Mouse (Mus musculus) regulatory T cell (primary cell): Measurements from ENCODE around the gene Coro1c.

Experiments
- in situ Hi-C: fragments of 300-600 bp; cut with MboI, MseI; formaldehyde crosslinking; loops from one replicate; pipeline ENCODE4 v1.15.1; 2025; ENCODE audit warnings: high pct_unique_total_duplicates

Coro1c gene

DNA sequence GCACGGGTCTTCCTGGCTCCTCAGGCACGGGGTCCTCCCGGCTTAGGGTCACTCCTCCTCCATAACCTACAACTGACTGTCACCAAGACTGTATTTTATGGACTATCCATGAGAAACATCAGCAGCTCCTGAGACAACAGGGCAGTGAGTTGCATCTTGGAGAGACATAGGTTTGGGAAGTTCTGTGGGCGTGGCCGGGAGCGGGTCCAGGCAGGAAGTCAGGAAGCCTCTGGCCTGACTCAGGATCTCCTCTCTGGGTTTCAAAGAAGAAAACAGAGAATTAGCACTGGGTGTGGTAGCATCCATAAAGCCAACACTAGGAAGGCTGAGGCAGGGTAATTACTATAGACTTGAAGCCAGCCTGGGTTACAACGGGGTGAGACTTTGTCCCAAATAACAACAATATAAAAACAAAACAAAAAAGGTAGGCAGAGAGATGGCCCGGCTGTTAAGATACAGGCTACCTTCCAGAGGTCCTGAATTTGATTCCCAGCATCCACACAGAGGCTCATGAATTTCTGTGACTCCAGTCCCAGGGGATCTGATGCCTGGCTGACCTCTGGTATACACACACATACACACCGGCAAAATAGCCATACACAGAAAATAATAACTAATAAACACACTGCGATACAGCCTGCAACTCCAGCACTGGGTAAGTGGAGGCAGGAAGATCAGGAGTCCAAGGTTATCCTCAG, 21.5 kb upstream of the Coro1c start:
- in situ Hi-C loops: loop anchor here (5.0 kb wide), 1 partner anchor 78 kb away; no protein-coding TSS in a partner anchor

DNA sequence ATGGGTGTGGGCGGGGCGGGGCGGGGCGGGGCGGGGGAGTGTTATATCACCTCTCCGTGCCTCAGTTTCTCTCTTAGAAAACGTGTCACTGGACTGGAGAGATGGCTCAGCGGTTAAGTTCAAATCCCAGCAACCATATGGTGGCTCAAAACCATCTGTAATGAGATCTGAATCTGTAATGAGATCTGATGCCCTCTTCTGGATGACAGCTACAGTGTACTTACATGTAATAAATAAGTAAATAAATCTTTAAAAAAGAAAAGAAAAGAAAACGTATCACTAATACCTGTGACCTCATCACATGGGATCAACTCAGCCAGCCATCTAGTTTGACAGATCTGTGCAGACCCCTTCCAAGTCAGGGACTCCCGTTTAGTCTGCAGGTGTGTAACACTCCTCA, 21.0 kb upstream of the Coro1c start:
- in situ Hi-C loops: no loop called here

DNA sequence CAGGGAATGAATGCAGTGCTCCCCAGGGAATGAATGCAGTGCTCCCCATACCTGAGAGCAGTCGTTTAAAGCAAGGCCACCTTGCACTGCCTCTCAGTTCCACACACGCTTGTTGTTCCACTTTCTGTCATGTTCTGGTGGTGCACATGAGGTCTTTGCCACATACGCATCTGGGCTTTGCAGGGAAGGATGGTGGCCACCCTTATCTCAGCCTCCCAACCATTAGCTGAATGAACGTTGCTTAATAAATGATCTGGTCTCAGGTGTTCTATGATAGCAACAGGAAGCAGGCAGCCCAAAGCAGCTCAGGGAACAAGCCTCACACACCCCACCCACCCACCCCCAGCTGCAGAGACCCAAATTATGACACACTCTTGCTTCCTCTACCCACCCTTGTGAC, 16.1 kb upstream of the Coro1c start:
- in situ Hi-C loops: no loop called here

DNA sequence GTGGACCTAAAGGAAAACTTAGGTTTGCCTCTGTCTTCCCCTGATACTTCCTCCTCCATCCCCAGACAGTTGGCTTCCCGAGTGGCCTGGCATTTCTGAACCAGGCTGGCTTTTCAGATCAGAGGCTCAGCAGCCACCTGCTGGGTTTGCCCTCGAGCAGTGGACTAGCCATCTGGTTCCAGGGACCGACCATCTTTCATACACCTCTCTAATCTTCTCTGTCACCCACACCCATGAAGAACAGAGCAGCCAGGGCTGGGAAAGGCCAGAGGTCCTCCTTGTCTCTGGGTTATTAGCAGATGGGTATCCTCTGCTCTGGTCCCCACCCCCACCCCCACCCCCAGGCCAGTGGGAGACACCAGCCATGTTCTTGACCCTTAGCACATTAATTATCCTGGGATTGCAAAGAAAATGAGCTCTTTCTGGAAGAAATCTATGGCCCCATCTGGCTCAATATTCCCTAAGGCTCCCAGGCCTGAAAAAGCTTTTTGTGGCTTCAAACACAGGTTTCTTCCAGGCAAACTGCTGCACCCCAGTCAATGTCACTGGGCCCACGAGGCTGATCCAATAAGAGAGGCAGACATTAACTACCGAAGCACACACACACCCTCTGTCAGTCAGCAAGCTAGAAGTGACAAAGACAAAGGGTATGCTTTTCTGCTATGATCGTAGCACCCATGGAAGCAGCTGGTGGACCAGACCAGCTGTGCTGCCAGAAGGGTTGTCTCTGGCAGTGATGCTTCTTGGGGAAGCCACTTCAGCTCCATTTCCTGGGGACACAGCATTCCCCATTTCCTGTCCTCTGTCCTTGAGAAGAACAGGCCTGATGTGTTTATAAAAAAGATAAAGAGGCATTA, 13.0 kb upstream of the Coro1c start:
- in situ Hi-C loops: no loop called here

DNA sequence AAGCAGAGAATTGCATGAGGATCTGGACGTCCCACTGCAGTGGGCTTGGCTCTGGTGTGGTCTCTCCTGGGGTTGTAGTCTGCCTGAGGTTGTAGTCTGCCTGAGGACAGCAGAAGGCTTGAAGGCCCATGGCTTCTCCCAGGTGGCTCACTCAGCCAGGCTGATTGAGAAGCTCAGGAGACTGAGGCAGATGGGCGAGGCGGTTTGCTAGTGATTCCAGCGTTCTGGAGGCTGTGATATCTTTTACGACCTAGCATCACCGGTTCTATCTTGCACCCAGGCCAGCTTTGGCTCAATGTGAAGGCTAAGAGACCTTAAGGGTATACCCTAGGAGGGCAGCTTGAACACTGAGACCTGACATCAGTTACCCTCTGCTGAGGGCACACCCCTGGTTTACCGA, 10.5 kb upstream of the Coro1c start:
- in situ Hi-C loops: no loop called here

DNA sequence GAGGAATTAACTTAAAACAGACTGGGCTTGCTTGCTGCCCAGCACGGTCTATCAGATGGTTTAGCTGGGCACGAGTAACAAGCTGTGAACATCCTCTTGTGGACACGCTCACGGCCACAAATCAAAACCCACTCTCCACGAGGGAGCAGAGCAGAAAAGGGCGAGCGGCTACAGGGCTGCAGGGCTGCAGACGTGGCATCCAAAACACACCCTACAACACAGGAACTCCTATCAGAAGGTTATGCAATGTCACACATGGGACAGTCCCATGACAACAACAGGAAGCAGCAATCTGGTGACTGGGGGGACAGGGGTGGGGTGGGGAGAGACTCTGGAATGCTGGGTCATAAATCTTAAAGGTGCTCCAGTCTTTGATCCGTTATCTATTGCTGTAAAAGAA, 10.1 kb upstream of the Coro1c start:
- in situ Hi-C loops: no loop called here

DNA sequence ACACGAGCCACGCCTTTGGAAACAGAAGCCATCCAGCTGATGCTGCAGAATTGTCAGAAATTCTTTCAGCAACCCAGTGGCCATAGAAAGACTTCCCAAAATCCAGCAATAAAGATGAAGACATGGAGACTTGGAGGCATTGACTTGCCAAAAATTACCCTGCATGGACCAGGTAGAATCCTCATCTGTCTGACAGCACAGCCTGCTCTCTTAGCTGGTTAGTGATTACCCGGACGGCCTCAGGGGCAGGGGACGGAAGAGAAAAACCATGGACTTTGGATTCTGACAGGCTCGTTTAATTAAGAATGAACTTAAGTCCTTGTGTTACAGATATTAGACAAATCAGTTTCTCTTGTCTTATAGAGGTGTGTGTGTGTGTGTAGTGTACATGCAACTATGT, 2.1 kb upstream of the Coro1c start:
- in situ Hi-C loops: no loop called here

DNA sequence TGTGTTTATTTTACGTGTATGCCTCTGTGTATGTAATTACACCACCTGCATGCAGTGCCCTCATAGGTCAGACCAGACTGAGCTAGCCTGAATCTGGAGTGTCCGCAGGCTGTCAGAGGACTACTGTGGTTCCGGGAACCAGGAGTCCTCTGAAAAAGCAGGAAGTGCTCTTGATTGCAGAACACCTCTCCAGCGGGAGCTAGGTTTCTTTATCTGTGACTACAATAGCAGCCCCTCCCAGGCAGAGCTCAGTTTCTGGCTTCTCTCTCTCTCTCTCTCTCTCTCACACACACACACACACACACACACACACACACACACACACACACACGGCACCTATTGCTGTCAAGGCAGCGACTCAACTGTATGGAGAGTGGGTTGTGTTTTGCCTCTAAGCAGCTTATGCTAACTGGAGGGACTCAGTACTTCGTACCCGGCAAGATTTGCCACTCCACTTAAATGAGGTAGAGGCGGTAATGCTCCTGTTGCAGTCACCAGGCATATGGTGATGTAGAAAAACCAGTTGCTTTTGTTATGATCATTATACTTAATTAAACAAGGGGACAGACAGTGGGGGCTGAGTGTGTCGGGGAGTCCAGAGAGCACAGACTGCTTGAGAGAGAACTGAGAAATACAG, 1.6 kb upstream of the Coro1c start:
- in situ Hi-C loops: no loop called here

DNA sequence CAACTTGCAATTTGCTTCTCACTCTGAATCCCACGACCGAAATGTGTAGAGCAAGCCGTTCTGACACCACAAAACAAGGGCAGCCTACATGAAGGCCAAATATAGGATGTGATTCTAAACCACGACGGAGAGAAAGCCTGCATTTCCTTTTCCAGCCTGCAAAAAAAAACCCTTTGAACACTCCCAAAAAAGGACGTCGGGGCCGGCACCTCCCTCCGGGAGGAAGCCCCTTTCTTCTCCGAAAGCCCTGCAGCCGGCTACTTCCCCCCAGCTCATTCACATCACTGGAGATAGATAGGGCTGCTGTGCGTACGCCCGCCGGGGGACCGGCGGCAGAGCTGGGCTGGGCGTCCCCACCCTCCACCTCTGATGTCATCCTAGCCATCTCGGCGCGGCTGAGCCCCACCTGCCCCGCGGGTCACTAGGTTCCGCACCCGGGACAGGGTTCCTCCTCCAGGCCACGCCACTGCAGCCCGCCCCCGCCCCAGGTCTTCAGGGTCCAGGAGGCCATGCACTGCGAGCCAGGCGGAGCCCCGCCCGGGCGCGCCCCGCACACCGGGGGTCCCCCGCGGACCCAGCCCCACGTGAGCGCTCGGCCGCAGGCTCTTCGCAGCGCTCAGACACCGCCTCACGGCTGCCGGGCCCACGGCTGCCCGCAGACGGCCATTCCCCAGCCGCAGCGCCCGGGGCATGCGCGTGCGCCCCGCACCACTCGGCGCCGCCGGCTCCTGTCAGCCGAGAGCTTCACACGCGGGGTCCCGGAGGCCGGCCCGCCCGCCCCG, 581 bp downstream of the Coro1c start:
- in situ Hi-C loops: no loop called here

DNA sequence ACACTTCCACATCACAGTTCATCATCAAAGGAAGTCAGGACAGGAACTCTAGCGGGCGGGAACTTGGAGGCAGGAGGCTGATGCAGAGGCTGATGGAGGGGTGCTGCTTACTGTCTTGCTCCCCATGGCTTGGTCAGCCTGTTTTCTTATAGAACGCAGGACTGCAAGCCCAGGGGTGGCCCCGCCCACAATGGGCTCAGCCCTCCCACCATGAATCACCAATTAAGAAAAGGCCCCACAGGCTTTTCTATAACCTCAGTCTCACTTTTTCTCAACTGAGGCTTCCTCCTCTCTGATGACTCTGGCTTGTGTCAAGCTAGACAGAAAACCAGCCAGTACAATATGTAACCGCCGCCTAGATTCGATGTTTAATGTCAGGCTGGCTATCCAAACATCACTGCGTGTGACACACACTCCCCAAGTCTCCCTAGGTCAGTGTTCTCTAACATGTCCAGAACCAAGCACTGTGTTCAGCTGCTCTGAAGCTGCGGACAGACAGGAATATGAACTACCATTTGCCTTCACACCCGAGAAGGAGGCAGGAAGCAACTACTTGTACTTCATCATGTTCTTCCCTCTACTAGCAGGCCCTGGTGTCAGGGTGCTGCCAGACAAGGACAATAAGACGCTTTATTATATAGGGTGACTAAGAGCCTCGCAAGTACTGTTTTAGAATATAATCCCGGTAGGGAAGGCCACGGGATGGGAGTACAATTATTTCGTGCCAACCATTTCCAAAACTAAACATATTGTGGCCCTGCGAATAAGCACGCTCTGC, 1.4 kb downstream of the Coro1c start:
- in situ Hi-C loops: no loop called here

DNA sequence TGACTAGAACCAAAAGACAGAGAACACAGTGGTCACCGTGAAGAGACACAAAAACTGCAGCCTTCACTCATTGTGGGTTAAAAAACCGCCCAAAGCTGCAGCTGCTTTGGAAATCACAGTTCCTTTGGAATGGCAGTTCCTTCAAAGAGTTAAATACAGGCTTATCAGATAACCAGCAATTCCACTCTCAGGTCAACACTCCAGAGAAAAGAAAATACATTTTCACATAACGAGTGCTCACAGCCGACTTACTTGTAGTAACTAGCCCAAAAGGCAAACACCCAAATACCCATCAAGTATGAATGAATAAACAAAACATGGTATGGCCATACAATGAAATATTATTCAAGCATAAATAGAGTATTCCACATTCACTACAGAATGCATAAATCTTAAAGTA, 3.6 kb downstream of the Coro1c start:
- in situ Hi-C loops: no loop called here

DNA sequence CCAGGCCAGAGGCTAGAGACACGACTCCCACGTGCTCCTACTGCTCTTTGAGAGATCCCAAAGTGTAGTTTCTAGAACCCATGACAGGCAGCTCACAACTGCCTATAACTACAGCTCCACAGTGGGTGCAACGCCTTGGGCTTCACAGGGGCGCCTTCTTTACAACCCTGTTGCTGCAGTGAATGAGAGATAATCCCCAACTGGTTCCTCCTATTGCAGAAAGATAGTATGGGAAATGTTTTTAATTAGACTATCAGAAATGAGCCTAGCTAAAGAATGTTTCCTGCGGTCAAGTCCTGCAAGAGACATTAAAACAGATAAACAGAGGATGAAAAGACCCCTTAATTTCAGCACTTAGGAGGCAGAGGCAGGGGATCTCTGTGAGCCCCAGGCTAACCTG, 5.6 kb downstream of the Coro1c start:
- in situ Hi-C loops: no loop called here

DNA sequence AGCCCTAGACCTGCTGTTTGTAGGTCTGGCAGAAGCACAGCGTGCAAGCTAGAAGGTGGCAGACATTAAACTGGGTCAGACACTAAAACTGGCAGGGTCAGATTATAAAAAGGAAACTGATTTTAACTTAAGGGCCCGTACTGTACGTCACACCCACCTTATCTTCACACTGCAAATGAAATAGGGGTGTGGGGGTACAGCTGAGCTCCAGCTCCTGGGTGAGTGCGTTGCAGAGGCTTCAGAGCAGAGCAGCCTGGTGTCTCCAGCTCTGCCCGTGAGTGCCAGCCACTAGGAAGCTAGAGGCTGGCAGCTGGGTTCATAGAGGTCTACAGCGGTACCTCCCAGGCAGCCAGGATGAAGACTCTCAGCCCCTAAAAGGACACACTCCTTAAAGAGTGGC, 6.5 kb downstream of the Coro1c start:
- in situ Hi-C loops: no loop called here

DNA sequence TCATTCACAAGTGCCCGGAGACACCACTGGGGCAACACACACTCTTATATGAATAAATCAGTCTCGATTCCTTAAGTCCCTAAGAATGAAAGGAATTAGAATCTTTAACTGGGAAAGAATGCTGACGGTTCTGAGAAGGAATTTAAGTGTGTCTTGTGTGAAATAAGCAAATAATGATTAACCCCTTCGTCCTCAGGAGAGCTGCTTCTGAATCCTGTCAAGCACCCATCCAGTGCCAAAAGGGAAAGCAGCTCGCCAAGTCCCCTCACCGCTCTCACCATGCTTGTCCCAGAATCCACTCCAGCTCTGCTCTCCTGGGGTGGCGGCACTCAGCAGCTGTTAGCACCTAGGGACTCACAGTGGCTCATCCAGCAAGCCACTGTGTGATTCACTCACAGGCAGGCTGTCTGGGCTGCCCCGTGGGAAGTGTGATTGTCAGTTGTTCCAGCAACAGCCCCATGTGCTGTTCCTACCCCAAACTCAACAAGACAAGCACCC, 7.4 kb downstream of the Coro1c start:
- in situ Hi-C loops: no loop called here

DNA sequence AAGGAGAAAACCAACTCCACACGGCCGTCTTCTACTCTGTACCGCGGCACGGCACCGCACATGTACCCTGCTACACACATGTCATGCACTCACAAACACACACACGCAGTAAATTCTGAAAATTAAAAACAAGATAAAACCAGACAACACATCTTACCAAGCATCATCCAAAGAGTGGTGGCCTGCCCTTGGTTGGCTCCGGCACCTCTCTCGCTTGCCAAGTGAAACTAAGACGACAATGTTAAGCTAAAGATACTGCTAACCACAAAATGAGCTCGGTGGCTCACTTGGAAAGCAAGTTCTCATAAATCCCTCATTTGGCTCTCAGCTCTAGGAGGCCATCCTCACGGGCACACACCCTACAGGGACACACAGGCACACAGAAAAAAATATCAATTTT, 9.0 kb downstream of the Coro1c start:
- in situ Hi-C loops: no loop called here

DNA sequence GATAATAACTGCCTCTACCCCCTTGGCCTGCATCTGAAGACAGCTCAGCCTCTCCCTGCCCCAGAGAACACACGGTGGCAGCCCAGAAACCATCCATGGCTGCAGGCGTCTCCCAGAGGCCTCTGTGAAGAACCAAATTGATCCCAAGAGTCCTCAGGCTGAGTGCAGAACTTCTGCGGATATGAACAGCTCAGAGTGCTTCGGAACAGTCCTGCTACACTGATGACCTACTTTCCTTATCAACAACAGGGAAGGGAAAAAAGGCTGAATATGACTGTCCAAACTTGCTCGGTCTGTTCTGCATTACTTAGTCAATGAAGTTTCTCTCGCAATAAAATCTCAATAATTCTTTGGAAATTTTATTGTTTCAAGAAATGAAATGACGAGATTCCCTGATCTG, 16.6 kb downstream of the Coro1c start:
- in situ Hi-C loops: no loop called here

DNA sequence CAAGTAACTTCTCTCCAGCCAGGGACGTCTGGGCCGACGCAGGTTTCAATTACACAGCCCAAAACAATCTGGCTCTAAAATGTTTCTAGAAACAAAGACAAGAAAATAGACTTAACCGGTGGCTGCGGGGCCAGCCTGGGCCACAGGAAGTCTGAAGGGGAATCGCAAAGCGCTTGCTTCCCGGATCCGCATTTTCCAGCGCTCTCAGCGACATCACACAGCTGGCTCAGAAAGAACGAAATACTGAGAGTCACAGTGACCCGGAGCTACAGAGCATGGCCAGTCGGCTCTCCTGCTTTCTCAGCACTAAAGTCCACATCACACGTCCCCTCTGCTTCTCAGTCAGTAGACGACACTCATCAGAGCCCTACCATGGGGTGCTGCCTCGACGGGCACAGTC, 17.7 kb downstream of the Coro1c start:
- in situ Hi-C loops: no loop called here

DNA sequence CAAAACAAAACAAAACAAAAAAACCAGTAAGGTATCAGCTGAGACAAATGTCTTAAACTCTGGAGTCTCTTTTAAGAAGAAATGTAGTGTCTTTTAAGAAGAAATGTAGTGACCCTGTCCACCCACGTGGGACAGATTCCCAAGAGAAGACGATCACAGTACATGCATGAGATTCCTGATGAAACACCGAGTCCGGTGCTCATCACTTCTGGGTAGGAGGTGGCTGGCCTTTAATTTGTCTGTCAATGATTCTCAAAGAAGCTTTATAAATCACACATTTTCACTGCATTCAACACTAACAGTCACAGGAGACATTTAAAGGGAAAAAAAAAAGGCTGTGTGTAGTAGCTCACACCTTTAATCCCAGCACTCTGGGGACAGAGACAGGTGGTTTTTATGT, 18.6 kb downstream of the Coro1c start:
- in situ Hi-C loops: no loop called here

DNA sequence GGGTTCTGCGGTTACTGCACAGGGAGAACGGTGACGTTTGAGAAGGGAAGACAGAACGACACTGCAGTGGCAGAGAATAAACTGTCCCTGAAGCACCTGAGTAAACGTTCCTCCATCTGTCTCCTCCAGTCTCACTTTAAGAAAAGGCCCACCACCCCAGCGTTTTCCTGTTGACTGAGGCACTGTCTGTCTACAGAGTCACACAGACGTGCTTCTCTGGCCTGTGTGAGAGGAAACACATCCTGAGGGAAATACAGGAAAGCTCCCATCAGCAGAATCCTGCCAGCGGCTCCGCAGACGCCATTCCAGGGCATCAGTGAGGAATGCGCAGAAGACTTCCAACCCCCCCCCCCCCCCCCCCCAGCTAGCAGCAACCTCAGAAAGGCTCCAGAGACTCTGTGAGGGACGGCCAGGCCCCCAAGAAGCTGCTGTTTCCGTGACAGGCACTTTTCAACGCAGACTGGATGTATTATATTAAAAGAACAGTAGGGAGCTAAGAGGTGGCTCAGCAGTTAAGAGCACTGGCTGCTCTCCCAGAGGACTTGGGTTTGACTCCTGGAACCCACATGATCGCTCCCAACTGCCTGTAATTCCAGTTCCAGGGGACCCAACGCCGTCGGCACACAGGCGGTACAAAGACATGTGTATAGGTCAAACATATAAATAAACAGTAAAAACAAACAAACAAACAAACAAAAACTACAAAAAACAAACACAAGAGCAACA, 19.2 kb downstream of the Coro1c start:
- in situ Hi-C loops: no loop called here

DNA sequence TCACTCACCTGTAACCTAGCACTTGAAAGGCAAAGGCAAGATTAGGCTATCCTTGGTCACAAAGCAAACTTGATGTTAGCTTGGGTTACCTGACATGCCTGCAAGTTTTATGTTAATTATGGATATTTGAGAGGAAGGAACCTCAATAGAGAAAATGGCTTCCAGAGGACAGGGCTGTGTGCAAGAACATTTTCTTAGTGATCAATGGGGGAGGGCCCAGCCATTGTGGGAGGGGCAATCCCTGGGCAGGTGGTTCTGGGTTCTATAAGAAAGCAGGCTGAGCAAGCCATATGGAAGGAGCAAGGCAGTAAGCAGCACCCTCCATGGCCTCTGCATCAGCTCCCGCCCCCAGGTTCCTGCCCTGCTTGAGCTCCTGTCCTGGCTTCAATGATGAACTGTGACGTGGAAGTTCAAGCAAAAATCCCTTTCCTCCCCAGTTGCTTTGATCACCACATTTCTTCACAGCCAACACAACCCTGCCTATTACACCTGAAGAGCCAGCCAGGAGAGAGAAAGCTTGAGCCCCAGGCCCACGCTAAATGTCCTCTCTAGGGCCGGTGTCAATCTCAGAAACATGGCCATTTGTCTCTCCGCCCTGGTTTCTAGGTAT, 20.3 kb downstream of the Coro1c start:
- in situ Hi-C loops: no loop called here
